Mouse (Mus musculus): ENCODE results near the gene Gad2. TPM values are rescaled to one million over a fixed set of nuclear protein-coding genes. Genes with fewer than 3 reads are reported as not detected.

Gad2 gene
- polyA plus RNA-seq (2017; shearing (Covaris generic)): not detected

GRCm38 (mm10) chr2:22621828-22622731 is at the start of gene Gad2:
Gene Gad2, plus strand, starts transcription at chr2:22622205.

Other genes starting within 250 kb of the Gad2 start
- gene Apbb1ip, start 151.9 kb downstream of the Gad2 start, polyA plus RNA-seq (2017; shearing (Covaris generic)): 10 to 100 TPM; 78.4 to 89.2 TPM

All from activated CD4-positive, CD25-positive, alpha-beta regulatory T cell (primary cell).